Mouse (Mus musculus) heart, embryonic 10.5 days (tissue): ENCODE data around the gene Rela. TPM values are rescaled to one million over a fixed set of nuclear protein-coding genes. Genes with fewer than 3 reads are reported as not detected.

Experiments
- DNase-seq: peaks from one replicate; pipeline ENCODE4 v3.0.0-alpha.2; 2017; ENCODE audit warnings: low spot score
- H3K27ac ChIP-seq: fragments of 300-500 bp; sonication (generic); 2 replicates; pipeline ENCODE4 v1.5.1; 2016; ENCODE audit warnings: mild to moderate bottlenecking
- H3K27me3 ChIP-seq: fragments of 300-500 bp; sonication (generic); 2 replicates; pipeline ENCODE4 v1.6.1; 2016; ENCODE audit warnings: mild to moderate bottlenecking; ENCODE audit not compliant: poor library complexity, insufficient read depth, severe bottlenecking
- H3K36me3 ChIP-seq: fragments of 300-500 bp; sonication (generic); 2 replicates; pipeline ENCODE4 v1.6.1; 2016; ENCODE audit warnings: mild to moderate bottlenecking, moderate library complexity
- H3K4me1 ChIP-seq: fragments of 300-500 bp; sonication (generic); 2 replicates; pipeline ENCODE4 v1.6.1; 2016; ENCODE audit warnings: mild to moderate bottlenecking
- H3K4me3 ChIP-seq: fragments of 300-500 bp; sonication (generic); 2 replicates; pipeline ENCODE4 v1.5.1; 2016; ENCODE audit warnings: mild to moderate bottlenecking, moderate library complexity
- H3K9me3 ChIP-seq: fragments of 300-500 bp; sonication (generic); 2 replicates; pipeline ENCODE4 v1.6.1; 2016; ENCODE audit warnings: mild to moderate bottlenecking, moderate library complexity
- WGBS: fragments of 180-500 bp; shearing (Covaris S2); methylation state at CpG from one replicate; pipeline ENCODE4 v1.1.7; 2016; 5-methylcytosine and 5-hydroxymethylcytosine counted together
- microRNA-seq: library from miRNA; unstranded; fragments of <30 nt; microRNA quantifications from one replicate; pipeline ENCODE4, GENCODE M21; 2017
- polyA plus RNA-seq: library from polyadenylated mRNA; unstranded; fragments of >200 nt; fragmentation: Nextera tagmentation; extraction: Ambion mirVana; gene quantifications from 2 replicates; pipeline ENCODE4 v1.2.1, GENCODE M21; 2016

The Rela gene
- polyA plus RNA-seq, 1 experiment from 2014 or later: 36.8 TPM

DNA sequence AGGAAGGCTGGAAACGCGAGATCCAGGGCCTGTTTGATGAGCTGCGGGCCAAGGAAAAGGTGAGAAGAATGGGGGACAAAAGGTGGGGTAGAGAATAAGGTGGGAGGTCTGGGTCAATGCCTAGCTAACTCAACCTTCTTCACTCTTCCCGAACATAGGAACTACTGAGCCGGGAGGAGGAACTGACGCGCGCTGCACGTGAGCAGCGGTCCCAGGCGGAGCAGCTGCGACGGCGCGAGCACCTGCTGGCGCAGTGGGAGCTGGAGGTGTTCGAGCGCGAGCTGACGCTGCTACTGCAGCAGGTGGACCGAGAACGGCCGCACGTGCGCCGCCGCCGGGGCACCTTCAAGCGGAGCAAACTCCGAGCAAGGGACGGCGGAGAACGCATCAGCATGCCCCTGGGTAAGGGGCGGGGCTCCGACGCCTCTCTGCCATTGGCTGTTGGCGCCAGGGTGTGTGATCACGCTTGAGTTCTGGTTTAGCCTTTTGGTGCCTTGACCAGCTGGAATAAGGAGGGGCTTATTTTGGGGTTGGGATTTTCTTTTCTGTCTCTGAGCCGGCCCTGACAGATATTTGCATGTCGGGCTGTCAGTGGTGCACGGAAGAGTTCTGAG is 58.7 kb downstream of the Rela start:
- Histone ChIP-seq H3K27me3 (0 out of 2 replicates have a peak, but pooled peaks cover 7% of the 10 kb centered on the region), H3K36me3 (peaks cover 98% of the 10 kb centered on the region), H3K9me3 (no peaks in the 10 kb centered on the region), H3K4me3 (peak overlapping the region; percentile 45), H3K27ac (peak overlapping the region; percentile 18; the same call in 1 of the 2 replicates), H3K4me1 (peaks cover 43% of the 10 kb centered on the region)
- WGBS: 24% methylated on average over 41 of the region's 41 CpGs
- peak; percentile 84 for DNase-seq

Small RNA genes lying within 50 kb of the gene (microRNA-seq; reads per million reads assigned to microRNA genes)
- 1.0 reads per million for gene Mir6987

Other genes with a start within 250 kb of the Rela start
- 52.7 and 88.8 TPM in 2 replicates for gene Sart1, start 248.8 kb upstream of the Rela start, polyA plus RNA-seq
- gene Tsga10ip, start 235.0 kb upstream of the Rela start, polyA plus RNA-seq: 1.2 and 1.8 TPM in 2 replicates
- gene Drap1, start 212.5 kb upstream of the Rela start, polyA plus RNA-seq: 173 and 209 TPM in 2 replicates
- gene AI837181, start 212.3 kb upstream of the Rela start, polyA plus RNA-seq: 39.3 and 49.1 TPM in 2 replicates
- 0.34 and 0.49 TPM in 2 replicates for gene Fosl1, start 189.9 kb upstream of the Rela start, polyA plus RNA-seq
- 8.3 and 11.6 TPM in 2 replicates for gene Ccdc85b, start 179.6 kb upstream of the Rela start, polyA plus RNA-seq
- 79.5 and 87.9 TPM in 2 replicates for gene Fibp, start 176.9 kb upstream of the Rela start, polyA plus RNA-seq
- 0.85 and 1.1 TPM in 2 replicates for gene Ctsw, start 169.0 kb upstream of the Rela start, polyA plus RNA-seq
- gene Efemp2, start 163.5 kb upstream of the Rela start, polyA plus RNA-seq: 62.7 and 92.3 TPM in 2 replicates
- 41.7 and 44.7 TPM in 2 replicates for gene Mus81, start 149.1 kb upstream of the Rela start, polyA plus RNA-seq
- gene Cfl1, start 147.0 kb upstream of the Rela start, polyA plus RNA-seq: 2,322 and 2,829 TPM in 2 replicates
- 0.14 and 0.25 TPM in 2 replicates for gene 1700020D05Rik, start 133.7 kb upstream of the Rela start, polyA plus RNA-seq
- gene Snx32, start 126.9 kb upstream of the Rela start, polyA plus RNA-seq: 10.6 and 15.6 TPM in 2 replicates
- gene Ovol1, start 76.8 kb upstream of the Rela start, polyA plus RNA-seq: 0.35 TPM in 1 of 2 replicates, not detected in the other
- 2.2 and 2.7 TPM in 2 replicates for gene Ap5b1, start 69.5 kb upstream of the Rela start, polyA plus RNA-seq
- gene Rnaseh2c, start 35.6 kb upstream of the Rela start, polyA plus RNA-seq: 113 and 142 TPM in 2 replicates
- gene Kat5, start 27.2 kb upstream of the Rela start, polyA plus RNA-seq: 33.2 and 35.4 TPM in 2 replicates
- 24.7 and 28.9 TPM in 2 replicates for gene Sipa1, start 26.2 kb downstream of the Rela start, polyA plus RNA-seq
- gene Map3k11, start 51.3 kb downstream of the Rela start, polyA plus RNA-seq: 33.6 and 36.0 TPM in 2 replicates
- 20.1 and 26.3 TPM in 2 replicates for gene Pcnx3, start 51.4 kb downstream of the Rela start, polyA plus RNA-seq
- 0.15 TPM in 1 of 2 replicates, not detected in the other for gene Kcnk7, start 66.9 kb downstream of the Rela start, polyA plus RNA-seq
- gene Ehbp1l1, start 88.8 kb downstream of the Rela start, polyA plus RNA-seq: 69.0 and 130 TPM in 2 replicates
- 75.9 and 88.9 TPM in 2 replicates for gene Fam89b, start 92.2 kb downstream of the Rela start, polyA plus RNA-seq
- 4.2 and 4.3 TPM in 2 replicates for gene Ltbp3, start 103.4 kb downstream of the Rela start, polyA plus RNA-seq
- 74.4 and 75.2 TPM in 2 replicates for gene Scyl1, start 133.9 kb downstream of the Rela start, polyA plus RNA-seq
- gene Frmd8, start 237.8 kb downstream of the Rela start, polyA plus RNA-seq: 40.6 and 46.3 TPM in 2 replicates
- gene Slc25a45, start 240.3 kb downstream of the Rela start, polyA plus RNA-seq: 2.1 and 2.5 TPM in 2 replicates